Mouse (Mus musculus): ENCODE measurements around the gene Fgfr3. TPM values are rescaled to one million over a fixed set of nuclear protein-coding genes. Genes with fewer than 3 reads are reported as not detected.
A peak's percentile ranks its signal among the peaks of the same experiment; 100 is the strongest.

Fgfr3 gene
- polyA plus RNA-seq, 1 experiment from 2014 or later = 9.8 TPM

DNA sequence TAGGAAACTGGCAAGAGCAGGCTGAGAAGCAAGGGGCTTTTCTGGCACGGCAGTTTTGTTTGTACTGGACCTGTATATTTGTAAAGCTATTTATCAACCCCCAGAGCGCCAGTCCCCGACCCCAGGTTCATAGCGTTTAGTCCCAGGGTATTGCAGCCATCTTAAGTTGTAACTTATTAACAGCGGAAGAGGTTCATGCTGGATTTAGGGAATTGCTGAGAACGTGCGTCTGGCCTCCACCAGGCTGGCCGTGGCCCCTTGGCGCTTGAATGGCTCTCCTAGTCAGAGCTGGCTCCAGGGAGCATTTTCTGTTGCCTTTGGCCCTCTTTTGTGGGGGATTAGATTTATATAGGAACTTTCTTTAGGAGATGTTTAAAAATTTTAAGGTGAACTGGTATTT is 14.8 kb downstream of the Fgfr3 start:
- no peak overlapping the region for H3K27ac ChIP-seq (ENCODE audit: low read length)
- WGBS = 47% methylated on average over 9 of the region's 9 CpGs
- H3K4me3 ChIP-seq (ENCODE audit: low read length) = no peak overlapping the region
- H3K4me2 ChIP-seq (ENCODE audit: low read depth, low read length) = no peak overlapping the region
- no peak overlapping the region for H3K9ac ChIP-seq (ENCODE audit: low read depth, low read length)
- H3K36me3 ChIP-seq (ENCODE audit: control insufficient read depth, insufficient read depth, low read length) = peaks cover 10% of the 10 kb centered on the region; the same call in 1 of the 2 replicates
- H3K27me3 ChIP-seq (replicated peaks; ENCODE audit: control insufficient read depth, insufficient read depth, low read length) = no peaks in the 10 kb centered on the region
- no peaks in the 10 kb centered on the region for H3K4me1 ChIP-seq (ENCODE audit: control insufficient read depth, insufficient read depth, low read length)
- no peak for ATAC-seq
- no peaks in the 10 kb centered on the region for H3K9me3 ChIP-seq (ENCODE audit: control insufficient read depth, low read length)

DNA sequence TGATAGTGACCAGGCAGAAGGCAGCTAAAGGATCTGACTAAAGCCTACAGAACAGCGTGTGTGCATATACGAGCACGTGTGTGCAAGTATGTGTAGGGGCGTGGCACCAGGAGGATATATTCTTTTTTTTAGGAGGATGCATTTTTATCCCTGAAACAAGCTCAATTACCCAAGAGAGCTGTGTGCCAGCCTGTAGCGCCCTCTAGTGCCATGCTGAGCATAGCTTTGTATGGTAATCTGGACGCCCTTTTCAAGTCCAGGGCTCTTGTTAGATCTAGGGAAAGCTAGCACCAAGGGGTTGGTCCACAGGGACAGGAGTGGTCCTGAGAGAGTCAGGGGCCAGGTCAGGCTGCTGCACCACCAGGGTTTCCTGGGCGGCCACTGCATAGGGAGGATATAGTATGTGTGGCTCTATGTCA is 16.4 kb downstream of the Fgfr3 start:
- H3K4me2 ChIP-seq (ENCODE audit: low read depth, low read length) = no peak overlapping the region
- H3K9me3 ChIP-seq (ENCODE audit: control insufficient read depth, low read length) = no peaks in the 10 kb centered on the region
- H3K4me3 ChIP-seq (ENCODE audit: low read length) = no peak overlapping the region
- H3K4me1 ChIP-seq (ENCODE audit: control insufficient read depth, insufficient read depth, low read length) = no peaks in the 10 kb centered on the region
- ATAC-seq = peak; percentile 52; the same call in 1 of the 2 replicates
- no peak overlapping the region for H3K27ac ChIP-seq (ENCODE audit: low read length)
- 19% methylated on average over 7 of the region's 7 CpGs for WGBS
- no peaks in the 10 kb centered on the region for H3K27me3 ChIP-seq (replicated peaks; ENCODE audit: control insufficient read depth, insufficient read depth, low read length)
- H3K36me3 ChIP-seq (ENCODE audit: control insufficient read depth, insufficient read depth, low read length) = peaks cover 15% of the 10 kb centered on the region; the same call in 1 of the 2 replicates
- H3K9ac ChIP-seq (ENCODE audit: low read depth, low read length) = no peak overlapping the region

DNA sequence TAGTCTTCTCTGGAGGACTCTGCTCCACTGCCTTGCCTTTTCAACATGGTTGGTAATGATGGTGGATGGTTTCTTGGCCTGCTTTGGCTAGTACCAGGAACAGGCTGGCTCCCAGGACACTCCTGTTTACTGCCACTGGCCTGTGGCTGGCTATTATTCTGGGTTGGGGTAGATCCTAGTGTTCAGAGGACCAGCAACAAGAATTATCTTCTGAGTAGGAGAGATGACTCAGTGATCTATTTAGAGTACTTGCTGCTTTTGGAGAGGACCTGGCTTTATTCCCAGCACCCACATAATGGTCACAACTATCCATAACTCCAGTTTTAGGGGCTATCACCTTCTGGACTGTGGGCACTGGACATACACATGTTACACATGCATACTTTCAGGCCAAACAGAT is 16.9 kb downstream of the Fgfr3 start:
- ATAC-seq = no peak
- Histone ChIP-seq H3K36me3 (ENCODE audit: control insufficient read depth, insufficient read depth, low read length) (0 out of 2 replicates have a peak, but pooled peaks cover 12% of the 10 kb centered on the region), H3K4me2 (ENCODE audit: low read depth, low read length) (no peak overlapping the region), H3K4me1 (ENCODE audit: control insufficient read depth, insufficient read depth, low read length) (no peaks in the 10 kb centered on the region), H3K27ac (ENCODE audit: low read length) (no peak overlapping the region), H3K4me3 (ENCODE audit: low read length) (no peak overlapping the region), H3K9ac (ENCODE audit: low read depth, low read length) (no peak overlapping the region), H3K27me3 (replicated peaks; ENCODE audit: control insufficient read depth, insufficient read depth, low read length) (no peaks in the 10 kb centered on the region), H3K9me3 (ENCODE audit: control insufficient read depth, low read length) (no peaks in the 10 kb centered on the region)

DNA sequence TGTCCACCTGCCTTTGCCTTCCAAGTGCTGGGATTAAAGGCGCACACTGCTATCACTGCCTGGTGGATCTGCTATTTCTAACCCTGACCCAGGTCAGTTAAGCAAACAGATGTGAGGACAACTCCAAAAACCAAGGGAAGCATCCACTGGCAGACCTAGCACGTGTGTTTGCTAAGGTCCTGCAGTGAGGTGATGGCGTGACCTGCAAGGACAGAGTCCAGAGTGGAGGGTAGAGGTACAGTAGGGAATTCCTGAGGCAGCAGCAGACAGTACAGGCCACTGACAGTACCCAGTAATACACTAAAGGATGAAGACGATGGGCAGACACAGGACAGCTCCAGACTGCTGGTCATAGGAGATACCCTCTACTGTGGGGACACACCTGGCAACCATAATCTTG is 19.1 kb downstream of the Fgfr3 start:
- H3K36me3 ChIP-seq (ENCODE audit: control insufficient read depth, insufficient read depth, low read length) = peaks cover 9% of the 10 kb centered on the region
- H3K4me3 ChIP-seq (ENCODE audit: low read length) = no peak overlapping the region
- no peaks in the 10 kb centered on the region for H3K9me3 ChIP-seq (ENCODE audit: control insufficient read depth, low read length)
- H3K4me1 ChIP-seq (ENCODE audit: control insufficient read depth, insufficient read depth, low read length) = no peaks in the 10 kb centered on the region
- ATAC-seq = no peak
- no peak overlapping the region for H3K9ac ChIP-seq (ENCODE audit: low read depth, low read length)
- 86% methylated on average over 4 of the region's 4 CpGs for WGBS
- no peak overlapping the region for H3K27ac ChIP-seq (ENCODE audit: low read length)
- no peaks in the 10 kb centered on the region for H3K27me3 ChIP-seq (replicated peaks; ENCODE audit: control insufficient read depth, insufficient read depth, low read length)
- H3K4me2 ChIP-seq (ENCODE audit: low read depth, low read length) = no peak overlapping the region

DNA sequence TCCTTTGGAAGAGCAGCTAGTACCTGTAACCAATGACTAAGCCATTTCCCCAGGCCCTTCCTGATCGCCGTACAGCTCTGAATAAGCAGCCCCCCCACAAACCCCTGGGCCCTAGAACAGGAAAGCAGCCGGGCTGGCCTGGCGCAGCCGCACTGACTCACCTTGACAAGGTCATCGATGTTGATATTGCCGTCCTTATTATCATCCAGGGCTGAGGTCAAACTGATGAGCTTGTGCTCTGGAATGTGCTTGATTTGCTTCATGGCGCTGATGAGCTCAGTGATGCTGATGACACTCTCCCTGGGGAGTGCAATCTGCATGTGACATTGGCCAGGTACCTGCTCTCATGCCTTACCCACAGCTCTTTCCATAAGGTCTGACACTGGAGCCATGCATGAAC is 22.0 kb downstream of the Fgfr3 start:
- H3K4me3 ChIP-seq (ENCODE audit: low read length) = no peak overlapping the region
- no peaks in the 10 kb centered on the region for H3K9me3 ChIP-seq (ENCODE audit: control insufficient read depth, low read length)
- H3K27me3 ChIP-seq (replicated peaks; ENCODE audit: control insufficient read depth, insufficient read depth, low read length) = no peaks in the 10 kb centered on the region
- peaks cover 18% of the 10 kb centered on the region for H3K36me3 ChIP-seq (ENCODE audit: control insufficient read depth, insufficient read depth, low read length)
- WGBS = 86% methylated on average over 8 of the region's 8 CpGs
- ATAC-seq = no peak
- no peak overlapping the region for H3K27ac ChIP-seq (ENCODE audit: low read length)
- no peak overlapping the region for H3K4me2 ChIP-seq (ENCODE audit: low read depth, low read length)
- no peaks in the 10 kb centered on the region for H3K4me1 ChIP-seq (ENCODE audit: control insufficient read depth, insufficient read depth, low read length)
- H3K9ac ChIP-seq (ENCODE audit: low read depth, low read length) = no peak overlapping the region

DNA sequence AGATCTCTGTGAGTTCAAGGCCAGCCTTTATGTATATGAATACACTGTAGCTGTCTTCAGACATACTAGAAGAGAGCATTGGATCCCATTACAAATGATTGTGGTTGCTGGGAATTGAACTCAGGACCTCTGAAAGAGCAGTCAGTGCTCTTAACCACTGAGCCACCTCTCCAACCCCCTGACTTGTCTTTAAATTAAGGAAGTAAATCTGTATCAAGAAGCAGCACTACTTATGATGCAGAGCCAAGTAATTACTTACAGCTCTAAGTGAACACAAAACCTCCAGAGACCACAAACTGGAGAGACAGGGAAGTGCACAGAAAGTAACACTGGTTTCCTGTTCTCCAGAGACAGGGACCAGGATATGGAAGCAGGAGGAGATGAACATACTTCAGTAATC is 55.7 kb downstream of the Fgfr3 start:
- Histone ChIP-seq H3K4me2 (ENCODE audit: low read depth, low read length) (no peak overlapping the region), H3K27me3 (replicated peaks; ENCODE audit: control insufficient read depth, insufficient read depth, low read length) (no peaks in the 10 kb centered on the region), H3K27ac (ENCODE audit: low read length) (no peak overlapping the region), H3K9me3 (ENCODE audit: control insufficient read depth, low read length) (no peaks in the 10 kb centered on the region), H3K4me1 (ENCODE audit: control insufficient read depth, insufficient read depth, low read length) (peaks cover 8% of the 10 kb centered on the region; the same call in 1 of the 2 replicates), H3K9ac (ENCODE audit: low read depth, low read length) (no peak overlapping the region), H3K4me3 (ENCODE audit: low read length) (no peak overlapping the region), H3K36me3 (ENCODE audit: control insufficient read depth, insufficient read depth, low read length) (peaks cover 6% of the 10 kb centered on the region; the same call in 1 of the 2 replicates)
- ATAC-seq = no peak

DNA sequence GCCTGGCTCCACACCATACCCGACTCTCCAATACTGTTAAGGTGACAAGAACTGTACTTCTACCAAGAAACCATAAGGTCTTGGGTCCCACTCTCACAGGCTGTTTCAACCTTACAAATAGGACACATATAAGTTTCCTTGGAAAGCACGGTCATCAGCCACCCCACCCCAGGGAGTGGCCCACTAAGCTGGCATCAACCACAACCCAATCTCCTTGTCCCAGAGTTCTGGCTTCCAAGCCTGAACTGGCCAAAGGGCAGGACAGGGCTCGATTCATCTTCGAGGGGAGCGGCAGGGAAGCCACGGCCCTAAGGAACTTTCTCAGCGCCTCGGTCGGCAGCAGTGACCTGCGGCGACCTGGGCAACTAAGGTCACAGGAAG is 60.5 kb downstream of the Fgfr3 start:
- 3% methylated on average over 11 of the region's 11 CpGs for WGBS
- Histone ChIP-seq H3K4me3 (ENCODE audit: low read length) (peak overlapping the region; percentile 99), H3K9ac (ENCODE audit: low read depth, low read length) (peak overlapping the region; percentile 90), H3K9me3 (ENCODE audit: control insufficient read depth, low read length) (no peaks in the 10 kb centered on the region), H3K27ac (ENCODE audit: low read length) (peak overlapping the region; percentile 58; the same call in 1 of the 2 replicates), H3K4me2 (ENCODE audit: low read depth, low read length) (peak overlapping the region; percentile 62), H3K4me1 (ENCODE audit: control insufficient read depth, insufficient read depth, low read length) (peaks cover 12% of the 10 kb centered on the region; the same call in 1 of the 2 replicates), H3K36me3 (ENCODE audit: control insufficient read depth, insufficient read depth, low read length) (no peaks in the 10 kb centered on the region), H3K27me3 (replicated peaks; ENCODE audit: control insufficient read depth, insufficient read depth, low read length) (no peaks in the 10 kb centered on the region)
- ATAC-seq = peak; percentile 33

DNA sequence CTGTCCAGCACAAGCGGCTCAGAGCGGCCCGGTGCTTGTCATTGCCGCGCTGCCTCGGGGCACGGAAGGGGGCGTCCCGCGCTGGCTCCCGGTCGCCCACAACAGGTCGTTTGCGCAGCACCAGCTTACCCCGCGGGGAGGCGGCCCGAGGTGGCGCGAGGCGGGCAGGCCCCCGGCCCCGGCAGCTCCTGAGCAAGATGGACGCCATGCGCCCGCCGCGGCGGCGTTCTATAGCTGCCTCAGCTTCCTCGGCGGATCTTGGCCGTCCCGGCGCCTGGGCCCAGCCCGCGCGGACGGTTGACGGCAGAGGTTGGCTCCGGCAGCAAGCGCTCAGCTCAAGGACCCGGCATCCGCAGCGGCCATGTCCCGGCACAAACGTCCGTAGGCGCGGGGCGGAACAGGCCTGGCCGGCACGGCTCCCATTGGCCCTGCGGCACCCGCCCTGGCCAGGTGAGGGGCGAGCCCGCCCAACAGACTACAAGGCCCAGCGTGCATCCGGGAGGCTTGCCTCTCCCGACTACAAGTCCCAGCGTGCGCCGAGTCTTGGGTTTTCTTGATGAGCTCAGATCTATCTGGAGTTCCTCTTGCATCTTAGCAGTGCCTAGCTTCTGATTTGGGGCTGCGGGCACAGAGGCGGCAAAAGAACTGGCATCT is 61.0 kb downstream of the Fgfr3 start, which contains the start of gene Letm1:
Gene Letm1 (minus strand): TSS at position 473 of the 654 bp plus-strand sequence.
- peaks cover 12% of the 10 kb centered on the region; the same call in 1 of the 2 replicates for H3K4me1 ChIP-seq (ENCODE audit: control insufficient read depth, insufficient read depth, low read length)
- peak within 1 kb of the TSS; percentile 90 for H3K9ac ChIP-seq (ENCODE audit: low read depth, low read length)
- peak within 1 kb of the TSS; percentile 99 for H3K4me3 ChIP-seq (ENCODE audit: low read length)
- H3K4me2 ChIP-seq (ENCODE audit: low read depth, low read length) = peak within 1 kb of the TSS; percentile 62
- H3K27ac ChIP-seq (ENCODE audit: low read length) = peak within 1 kb of the TSS; percentile 58; the same call in 1 of the 2 replicates
- no peaks in the 10 kb centered on the region for H3K9me3 ChIP-seq (ENCODE audit: control insufficient read depth, low read length)
- no peaks in the 10 kb centered on the region for H3K27me3 ChIP-seq (replicated peaks; ENCODE audit: control insufficient read depth, insufficient read depth, low read length)
- peak; percentile 100 for ATAC-seq
- H3K36me3 ChIP-seq (ENCODE audit: control insufficient read depth, insufficient read depth, low read length) = no peaks in the 10 kb centered on the region
- WGBS = under 1% methylated on average over 63 of the region's 65 CpGs

DNA sequence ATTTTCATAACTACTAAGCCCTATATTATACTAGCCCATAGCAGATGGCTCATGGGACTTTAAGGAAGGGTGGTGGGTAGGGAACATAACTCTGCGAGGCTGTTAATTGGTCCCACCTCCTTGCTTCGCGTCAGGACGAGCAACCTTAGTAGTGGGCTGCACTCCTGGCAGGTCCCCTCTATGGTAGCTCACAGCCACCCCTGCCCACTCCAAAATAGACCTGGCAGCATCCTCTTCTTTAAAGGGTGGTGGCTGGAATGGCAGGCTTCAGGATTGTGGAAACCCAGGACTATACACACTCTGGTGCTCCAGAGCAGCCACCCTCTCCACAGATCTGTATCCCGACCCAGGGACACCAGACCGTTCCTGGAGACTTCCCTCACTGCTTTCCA is 61.5 kb downstream of the Fgfr3 start:
- 8% methylated on average over 6 of the region's 6 CpGs for WGBS

More for the DNA sequence above, 61.5 kb downstream of the Fgfr3 start:
- Histone ChIP-seq H3K27me3 (replicated peaks; ENCODE audit: control insufficient read depth, insufficient read depth, low read length) (no peaks in the 10 kb centered on the region), H3K27ac (ENCODE audit: low read length) (no peak overlapping the region), H3K36me3 (ENCODE audit: control insufficient read depth, insufficient read depth, low read length) (no peaks in the 10 kb centered on the region), H3K9ac (ENCODE audit: low read depth, low read length) (peak overlapping the region; percentile 90), H3K4me3 (ENCODE audit: low read length) (peak overlapping the region; percentile 99), H3K4me2 (ENCODE audit: low read depth, low read length) (peak overlapping the region; percentile 62), H3K9me3 (ENCODE audit: control insufficient read depth, low read length) (no peaks in the 10 kb centered on the region), H3K4me1 (ENCODE audit: control insufficient read depth, insufficient read depth, low read length) (peaks cover 12% of the 10 kb centered on the region; the same call in 1 of the 2 replicates)
- ATAC-seq = peak; percentile 66
